Mouse (Mus musculus): ENCODE data around the gene Trim21.
A peak's percentile ranks its signal among the peaks of the same experiment; 100 is the strongest.

Trim21 gene

GRCm38 (mm10) chr7:102564999-102565997, at the start of gene Trim21:
Gene Trim21 (minus strand): TSS chr7:102565486.
- peak; percentile 26 for DNase-seq (ENCODE audit: low spot score)

GRCm38 (mm10) chr7:102597378-102598031, 32.2 kb upstream of the Trim21 start, which contains the start of gene Olfr552:
Gene Olfr552 (plus strand): TSS chr7:102597770.
- DNase-seq (ENCODE audit: low spot score), result no peak

DNA sequence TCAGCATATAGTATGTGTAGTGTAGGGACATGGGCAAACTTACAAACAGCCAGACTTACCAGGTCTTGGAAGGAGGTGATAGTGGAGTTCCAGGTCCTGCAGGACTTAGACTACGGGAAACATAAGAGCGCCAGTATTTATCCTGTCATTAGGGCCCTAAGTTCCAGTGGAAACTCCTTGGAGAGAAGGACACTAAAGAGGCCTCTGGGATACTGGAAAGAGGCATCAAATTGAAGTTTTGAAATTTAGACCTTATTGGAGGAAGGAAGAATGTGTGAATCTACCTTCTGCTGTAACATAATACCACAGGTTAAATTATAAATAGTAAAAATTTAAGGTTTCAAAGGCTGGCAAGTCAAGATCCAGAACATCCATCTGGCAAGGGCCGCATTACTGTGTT, 26.5 kb upstream of the Trim21 start, which contains the start of gene Olfr551:
Olfr551 (minus strand) TSS at position 101 of the 400 bp plus-strand sequence.
- DNase-seq (ENCODE audit: low spot score), result no peak

DNA sequence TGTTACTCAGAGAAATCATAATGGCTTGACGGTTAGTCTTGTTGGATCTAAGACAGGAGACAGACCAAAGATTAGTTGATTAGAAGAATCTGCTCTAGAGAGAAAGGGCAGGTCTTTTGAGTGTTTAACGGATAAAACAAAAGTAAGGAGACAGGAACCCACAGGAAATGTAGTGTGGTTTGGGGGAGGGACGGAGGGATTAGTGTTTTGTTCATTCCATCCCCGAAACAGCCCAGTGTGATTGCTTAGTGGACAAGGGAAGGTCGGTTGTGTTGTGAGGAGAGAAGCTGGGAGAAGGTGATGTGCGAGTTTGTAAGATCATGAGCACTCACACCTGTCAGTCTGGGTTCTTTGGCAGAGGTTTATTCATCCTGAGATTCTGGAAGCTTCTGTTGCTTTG, 10.7 kb upstream of the Trim21 start:
- DNase-seq (ENCODE audit: low spot score), result no peak

- DNase-seq (ENCODE audit: low spot score), result no peak
Measured at GRCm38 (mm10) chr7:102573174-102573830, 8.0 kb upstream of the Trim21 start.

GRCm38 (mm10) chr7:102571142-102571541, 5.9 kb upstream of the Trim21 start, which contains the start of gene Olfr550:
Gene Olfr550 (plus strand): TSS chr7:102571442.
- DNase-seq (ENCODE audit: low spot score), result no peak

DNA sequence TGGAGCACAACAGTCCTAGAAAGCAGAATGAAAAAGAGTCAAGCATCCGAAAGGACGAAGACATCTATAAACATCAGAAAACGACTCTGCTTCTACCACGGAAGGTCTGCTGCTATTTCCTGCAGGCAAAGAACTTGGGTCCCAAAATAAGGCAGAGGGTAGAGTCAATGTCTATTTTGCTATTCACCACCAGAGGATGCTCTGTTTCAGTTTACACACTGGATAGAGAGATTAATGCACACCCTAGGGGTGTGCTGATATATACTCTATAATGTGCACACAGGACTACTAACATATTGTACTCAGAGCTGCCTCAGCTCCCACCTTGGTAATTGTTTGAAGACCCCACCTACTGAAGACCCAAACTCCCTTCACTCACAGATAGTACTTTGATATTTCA, 933 bp upstream of the Trim21 start:
- DNase-seq (ENCODE audit: low spot score), result no peak

DNA sequence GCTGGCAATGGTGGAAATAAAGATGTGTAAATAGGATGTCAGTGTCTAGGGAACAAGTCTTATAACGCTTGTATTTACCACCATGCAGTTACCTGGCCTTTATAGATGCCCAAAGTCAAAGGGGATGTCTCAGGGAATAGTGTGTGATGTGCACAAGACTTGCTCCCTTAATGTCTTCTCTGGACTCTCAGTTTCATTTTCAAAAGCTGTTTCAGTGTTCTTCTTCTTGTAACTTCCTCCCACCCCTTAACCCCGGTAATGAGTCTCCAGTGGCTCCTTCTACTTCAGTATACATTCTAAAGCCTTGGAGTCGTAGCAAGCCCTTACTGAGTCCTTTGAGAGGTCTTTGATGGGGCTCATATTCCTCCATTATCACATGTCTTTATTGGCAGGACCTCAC, 12.0 kb downstream of the Trim21 start:
- no peak for DNase-seq (ENCODE audit: low spot score)

- DNase-seq (ENCODE audit: low spot score), result no peak
Measured at GRCm38 (mm10) chr7:102549570-102549969, 15.7 kb downstream of the Trim21 start, which contains the start of gene Olfr549. Gene Olfr549 (plus strand): TSS chr7:102549870.

DNA sequence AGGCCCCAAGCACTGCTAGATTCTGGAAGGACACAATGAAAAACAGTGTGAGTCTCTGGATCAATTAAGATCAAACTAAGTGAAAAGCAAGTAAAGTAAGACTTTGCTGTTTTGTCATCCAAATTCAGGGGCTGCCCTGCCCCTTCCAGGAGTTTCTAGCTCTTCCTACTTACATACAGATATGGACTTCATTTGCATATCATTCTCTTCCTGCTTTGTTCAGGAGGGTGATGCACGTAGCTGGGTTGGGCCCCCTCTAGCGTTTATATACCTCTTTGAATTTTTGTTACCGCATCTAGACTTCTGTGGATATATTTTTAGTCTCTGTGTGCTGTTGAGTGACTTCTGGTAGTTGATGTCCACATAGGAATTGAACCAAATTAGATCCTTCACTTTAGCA, 24.0 kb downstream of the Trim21 start:
- DNase-seq (ENCODE audit: low spot score), result no peak

- no peak for DNase-seq (ENCODE audit: low spot score)
Measured at GRCm38 (mm10) chr7:102540596-102540995, 24.7 kb downstream of the Trim21 start, which contains the start of gene Olfr548-ps1. Gene Olfr548-ps1 (plus strand): TSS chr7:102540896.

- no peak for DNase-seq (ENCODE audit: low spot score)
Measured at GRCm38 (mm10) chr7:102534449-102534848, 30.8 kb downstream of the Trim21 start, which contains the start of gene Olfr547. Gene Olfr547 (plus strand): TSS chr7:102534749.

- DNase-seq (ENCODE audit: low spot score), result no peak
Measured at GRCm38 (mm10) chr7:102529052-102529451, 36.2 kb downstream of the Trim21 start.

DNA sequence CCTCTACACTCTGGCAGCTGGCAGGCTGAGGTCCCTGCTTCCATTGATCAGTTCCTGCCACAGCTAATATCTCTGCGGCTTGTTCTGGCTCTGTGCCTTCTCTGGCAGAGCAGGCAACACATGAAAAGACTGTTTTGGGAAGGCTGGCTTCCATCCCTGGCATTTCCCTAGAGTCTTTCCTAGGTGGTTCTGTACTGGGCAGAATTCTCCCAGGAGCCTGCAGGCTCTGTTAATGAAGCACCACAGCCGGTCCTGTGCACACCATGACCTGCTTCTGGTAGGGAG, 48.3 kb downstream of the Trim21 start:
- DNase-seq (ENCODE audit: low spot score), result no peak

DNA sequence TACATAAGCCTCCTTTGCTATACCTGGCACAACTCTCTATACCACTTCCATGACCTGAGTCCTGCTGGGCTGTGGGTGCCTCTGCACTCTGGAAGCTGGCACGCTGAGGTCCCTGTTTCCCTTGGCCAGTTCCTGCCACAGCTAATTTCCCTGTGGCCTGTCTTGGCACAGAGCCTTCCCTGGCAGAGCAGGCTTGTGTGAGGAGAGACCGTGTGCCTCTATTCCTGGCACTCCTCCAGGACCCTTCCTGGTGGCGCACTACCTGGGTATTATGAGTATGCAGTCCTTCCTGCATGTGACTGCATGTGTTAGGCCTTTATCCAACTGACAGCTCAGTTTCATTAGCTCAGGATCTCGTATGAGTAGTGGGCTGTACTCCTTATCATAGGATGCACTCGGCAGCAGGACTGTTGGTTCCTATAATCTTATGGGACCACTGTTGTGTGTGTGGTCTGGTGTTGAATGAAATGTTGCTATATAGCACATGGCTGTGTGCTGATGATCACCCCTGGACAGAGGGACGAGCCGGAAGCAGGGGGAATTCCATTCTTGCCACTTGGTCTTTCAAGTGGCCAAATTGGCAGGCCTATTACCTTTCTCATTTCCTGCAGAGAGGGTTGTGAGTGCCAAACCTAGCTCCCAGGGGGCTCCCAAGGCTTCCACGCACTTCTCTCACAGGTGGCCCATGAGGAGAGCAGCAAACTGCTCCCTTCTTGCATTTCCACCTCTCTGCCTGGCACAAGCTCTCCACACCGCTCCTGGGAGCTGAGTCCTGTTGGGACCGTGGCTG, 48.8 kb downstream of the Trim21 start:
- DNase-seq (ENCODE audit: low spot score), result no peak

GRCm38 (mm10) chr7:102514144-102514543, 51.1 kb downstream of the Trim21 start:
- DNase-seq (ENCODE audit: low spot score), result no peak

DNA sequence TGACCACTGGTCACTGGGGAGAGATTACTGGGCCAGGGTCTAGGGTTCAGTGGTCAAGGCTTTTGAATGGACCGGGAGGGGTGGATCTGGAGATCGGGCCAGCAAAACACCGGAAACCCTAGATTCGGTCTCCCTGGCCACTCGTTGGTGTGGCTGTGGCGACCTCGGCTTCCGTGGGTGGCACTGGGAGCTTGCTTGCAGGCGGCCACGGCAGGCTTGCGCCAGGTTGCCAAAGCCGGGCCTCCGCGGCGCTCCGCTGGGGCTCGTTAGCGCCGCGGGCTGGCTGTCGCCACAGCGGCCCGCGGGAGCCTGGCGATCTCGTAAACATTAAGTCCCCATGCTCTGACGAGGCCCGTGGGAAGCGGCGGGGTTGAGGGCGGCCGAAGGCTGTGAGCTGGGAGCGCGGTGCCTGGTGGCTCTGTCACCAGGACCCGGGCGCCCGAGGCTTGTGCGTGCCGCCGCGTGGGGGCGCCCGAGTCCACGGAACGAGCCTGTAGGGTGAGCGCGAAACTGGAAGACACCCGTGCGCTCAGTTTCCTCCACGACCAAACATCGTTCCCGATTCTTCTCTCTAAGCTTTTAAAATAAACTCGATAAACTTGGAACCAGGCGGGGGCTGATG, 52.4 kb downstream of the Trim21 start:
- peak; percentile 49 for DNase-seq (ENCODE audit: low spot score)

DNA sequence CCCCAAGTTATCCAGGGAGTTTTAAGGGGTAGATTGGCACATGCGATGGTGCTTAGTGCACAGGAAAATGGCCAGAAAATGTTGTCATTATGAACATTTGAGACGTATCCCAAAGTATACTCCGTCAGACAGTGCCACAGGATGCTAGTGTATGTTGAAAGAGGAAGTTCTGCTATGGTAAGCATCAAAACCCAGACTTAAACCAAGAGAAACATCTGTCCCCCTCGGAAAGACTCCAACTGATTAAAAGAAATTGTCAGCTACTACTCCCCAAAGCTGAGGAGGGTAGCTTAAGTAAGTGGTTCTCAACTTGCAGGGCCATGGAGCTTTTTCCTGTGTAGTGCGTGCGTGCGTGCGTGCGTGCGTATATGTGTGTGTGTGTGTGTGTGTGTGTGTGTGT, 53.4 kb downstream of the Trim21 start:
- no peak for DNase-seq (ENCODE audit: low spot score)

DNA sequence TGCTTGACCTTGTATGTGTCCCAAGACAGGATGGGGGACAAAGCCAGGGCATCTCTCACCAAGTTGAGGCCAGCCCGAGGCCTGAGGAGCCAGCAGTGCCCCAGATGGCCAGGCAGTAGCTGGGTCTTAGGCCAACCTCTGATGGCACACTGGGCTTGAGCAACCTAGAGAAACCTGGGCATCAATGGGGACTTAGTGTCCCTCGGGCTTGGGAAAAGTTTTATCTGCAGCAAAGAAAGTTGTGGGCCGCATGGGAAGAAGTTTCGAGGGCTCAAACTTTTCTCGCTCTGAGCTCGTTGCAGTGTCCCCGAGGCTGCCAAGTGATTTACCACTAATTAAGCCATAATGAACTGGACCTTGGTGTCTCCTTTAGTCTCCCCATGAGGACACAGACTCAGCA, 55.6 kb downstream of the Trim21 start:
- no peak for DNase-seq (ENCODE audit: low spot score)

GRCm38 (mm10) chr7:102508666-102509065, 56.6 kb downstream of the Trim21 start:
- no peak for DNase-seq (ENCODE audit: low spot score)

GRCm38 (mm10) chr7:102508066-102508465, 57.2 kb downstream of the Trim21 start:
- DNase-seq (ENCODE audit: low spot score), result no peak

Measured in urinary bladder, postnatal 10 days (tissue).